Mouse (Mus musculus) naive thymus-derived CD4-positive, alpha-beta T cell, adult 5 months (primary cell): ENCODE data around the gene Wnt9b. TPM values are rescaled to one million over a fixed set of nuclear protein-coding genes. Genes with fewer than 3 reads are reported as not detected.

Experiments used
- polyA plus RNA-seq: library from polyadenylated mRNA; unstranded; fragments of 100-300 nt; shearing (Covaris generic); gene quantifications from one replicate; pipeline ENCODE4 v1.2.1, GENCODE M21; 2017

Wnt9b gene
- polyA plus RNA-seq, result not detected

DNA sequence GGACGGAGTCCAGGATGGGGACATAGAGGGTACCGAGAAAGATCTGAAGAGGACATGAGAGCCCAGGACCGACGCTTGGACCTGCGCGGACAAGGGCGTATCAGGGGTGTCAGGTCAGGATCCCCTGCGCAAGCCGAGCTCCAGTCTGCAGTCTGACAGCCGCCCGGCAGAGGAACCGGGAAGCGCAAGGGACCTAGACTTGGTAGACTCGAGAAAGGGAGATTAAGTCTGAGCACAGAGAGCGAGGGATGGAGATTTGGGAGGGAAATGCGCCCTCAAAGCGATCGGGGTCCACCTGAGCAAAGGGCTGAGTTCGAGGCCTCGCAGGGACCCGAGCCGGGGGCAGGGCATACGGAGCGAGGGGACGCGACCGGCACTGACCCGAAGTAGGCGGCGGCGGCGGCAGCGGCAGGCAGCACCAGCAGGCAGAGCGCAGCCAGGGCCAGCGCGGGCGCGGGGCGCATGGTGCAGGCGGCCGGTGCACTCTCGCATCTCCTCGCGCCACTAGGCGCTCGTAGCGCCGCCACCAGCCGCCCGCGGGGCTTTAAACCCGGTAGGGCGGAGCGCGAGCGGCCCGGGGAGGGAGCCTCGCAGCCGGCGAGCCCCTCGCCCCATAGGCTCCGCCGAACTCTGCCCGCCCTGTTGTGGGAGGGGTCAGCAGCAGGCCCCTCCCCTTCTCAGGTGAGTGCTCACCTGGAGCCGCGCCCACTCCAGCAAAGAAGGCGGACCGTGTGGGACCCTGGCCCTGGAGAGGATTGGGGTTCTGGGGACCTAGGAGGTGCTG, at the start of gene Wnt9b:
TSS of gene Wnt9b (minus strand) at position 516 of the 784 bp plus-strand sequence.

DNA sequence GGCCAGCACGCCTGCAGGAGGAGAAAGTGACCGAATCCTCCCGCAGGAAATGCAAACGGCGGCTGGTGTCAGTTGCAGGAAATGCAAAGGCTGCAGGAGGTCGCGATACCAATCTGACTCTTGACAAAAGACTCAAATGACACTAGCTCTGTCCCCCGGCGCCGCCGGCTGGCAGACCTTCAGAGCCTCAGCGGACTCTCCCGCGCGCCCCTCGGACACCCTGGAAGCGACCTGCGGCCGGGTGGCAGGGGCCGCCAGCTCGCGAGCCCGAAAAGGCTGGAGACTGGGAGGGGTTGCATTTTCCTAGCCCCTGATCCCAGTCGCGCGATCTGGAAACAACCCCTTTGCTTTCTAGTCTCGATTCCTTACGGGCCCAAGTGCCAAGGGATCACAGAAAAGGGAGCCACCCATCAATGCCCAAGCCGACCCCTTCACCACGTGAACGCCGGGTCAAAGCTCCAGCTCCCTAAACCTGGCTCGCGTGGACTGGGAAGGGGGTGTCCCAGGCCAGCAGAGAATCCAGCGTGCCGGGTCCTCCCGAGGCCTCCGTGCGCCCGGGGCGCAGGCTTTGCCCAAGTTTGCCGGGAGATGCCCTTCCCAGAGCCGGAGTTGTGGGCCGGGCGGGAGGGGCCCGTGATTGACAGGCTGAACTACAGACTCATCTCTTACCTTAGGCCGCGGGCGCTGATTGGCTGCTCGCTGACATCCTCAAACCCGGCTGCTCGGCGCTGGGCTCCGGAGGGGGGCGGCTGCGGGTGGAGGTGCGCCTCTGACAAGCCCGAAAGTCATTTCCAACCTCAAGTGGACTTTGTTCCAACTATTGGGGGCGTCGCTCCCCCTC, 24.0 kb upstream of the Wnt9b start, which contains the start of gene Wnt3:
TSS of gene Wnt3 (plus strand) at position 764 of the 841 bp plus-strand sequence.

DNA sequence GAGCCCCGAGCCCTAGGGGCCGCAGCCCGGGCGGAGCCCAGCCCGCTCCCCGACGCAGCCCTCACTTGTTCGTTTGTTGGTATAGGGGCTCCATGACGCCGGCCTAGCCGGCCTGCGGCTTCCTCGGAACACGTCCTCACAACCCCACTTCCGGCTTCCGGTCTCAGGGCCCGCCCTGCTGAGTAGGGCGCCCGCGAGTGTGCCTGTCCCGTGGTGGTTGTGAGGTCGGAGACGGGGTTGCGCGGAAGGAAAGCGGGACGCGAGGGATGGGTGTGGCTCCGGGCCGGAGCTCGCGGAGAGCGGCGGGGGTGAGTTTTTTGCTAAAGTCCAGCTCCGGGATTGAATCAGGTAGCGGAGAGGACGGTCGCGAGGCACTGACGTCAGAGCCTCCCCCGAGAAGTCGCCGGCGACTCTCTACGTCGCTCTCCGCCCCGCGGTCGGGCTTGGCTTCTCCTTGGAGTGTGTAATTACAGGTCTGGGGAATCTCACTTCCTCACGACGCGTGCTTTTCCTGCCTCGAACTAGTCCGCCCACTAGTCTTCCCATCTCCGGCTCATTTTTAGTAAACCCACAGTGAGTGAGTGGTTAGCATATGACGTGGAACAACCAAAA, 52.0 kb downstream of the Wnt9b start, which contains the start of gene Gosr2:
TSS of gene Gosr2 (minus strand) at position 334 of the 612 bp plus-strand sequence.

Other genes with a start within 250 kb of the Wnt9b start
- gene Lrrc37a, start 245.2 kb downstream of the Wnt9b start, polyA plus RNA-seq, result not detected
- not detected for gene Gm884, start 128.7 kb downstream of the Wnt9b start, polyA plus RNA-seq
- gene Lyzl6, start 110.9 kb downstream of the Wnt9b start, polyA plus RNA-seq, result not detected
- not detected for gene Rprml, start 100.3 kb downstream of the Wnt9b start, polyA plus RNA-seq
- 93.0 TPM for gene Gosr2, start 51.9 kb downstream of the Wnt9b start, polyA plus RNA-seq
- 0.34 TPM for gene Wnt3, start 24.3 kb upstream of the Wnt9b start, polyA plus RNA-seq
- 80.4 TPM for gene Nsf, start 204.2 kb upstream of the Wnt9b start, polyA plus RNA-seq
- 20.9 TPM for gene Arf2, start 216.9 kb upstream of the Wnt9b start, polyA plus RNA-seq